Mouse (Mus musculus) forelimb bud, embryonic 11.5 days (tissue): ENCODE data around the gene Mapkapk2.
"Not testable (repeated sequence)": the region's sequence is repeated elsewhere in the genome, so short reads cannot be mapped to it uniquely, and the experiment has no call there.

Experiments used
- DNase-seq: peaks from one replicate; pipeline ENCODE4 v3.0.0-alpha.2; 2012; ENCODE audit warnings: low read depth, low spot score

Gene Mapkapk2

DNA sequence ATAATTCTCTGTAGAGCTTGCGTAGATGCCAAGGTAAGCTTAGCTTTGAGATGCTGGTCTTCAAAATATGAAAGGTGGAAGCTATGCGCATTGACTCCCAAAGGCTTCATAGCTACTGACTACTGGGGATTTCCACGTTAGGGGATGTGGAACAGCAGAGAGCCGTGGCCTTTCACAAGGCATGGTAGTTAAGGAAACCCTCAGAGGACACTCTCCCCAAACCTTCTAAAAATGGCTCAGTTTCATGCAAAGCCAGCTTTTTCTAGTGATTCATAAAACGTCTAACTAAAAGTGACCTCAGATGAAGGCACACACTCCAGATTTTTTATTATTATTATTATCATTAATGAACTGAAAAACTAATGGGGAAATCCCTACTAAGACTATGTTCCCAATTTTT is 47.6 kb downstream of the Mapkapk2 start:
- DNase-seq, result no peak

- DNase-seq, result no peak
Observed at GRCm38 (mm10) chr1:131049361-131049806, 48.2 kb downstream of the Mapkapk2 start.

DNA sequence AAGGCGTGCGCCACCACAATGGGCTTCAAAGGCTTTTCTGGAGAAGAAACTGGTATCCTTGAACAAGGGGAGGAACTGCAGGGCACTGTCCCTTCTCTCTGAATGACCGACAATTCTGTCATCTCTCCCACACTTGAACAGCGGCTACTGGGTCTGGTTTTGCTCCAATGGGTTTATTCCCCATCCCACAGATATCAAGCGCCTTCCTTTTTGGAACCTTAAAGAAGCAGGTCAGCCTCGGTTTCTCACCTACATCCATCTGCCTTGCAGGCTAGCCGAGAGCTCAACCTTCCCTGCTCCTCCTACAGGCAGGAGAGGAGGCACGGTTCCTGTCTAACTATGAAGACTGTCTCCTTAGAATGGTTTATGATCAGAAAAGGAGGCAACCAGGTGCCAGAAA is 48.7 kb downstream of the Mapkapk2 start:
- DNase-seq, result no peak

- DNase-seq, result no peak
Observed at GRCm38 (mm10) chr1:131048121-131048863, 49.3 kb downstream of the Mapkapk2 start.

GRCm38 (mm10) chr1:131046607-131047006 is 51.0 kb downstream of the Mapkapk2 start:
- no peak for DNase-seq

DNA sequence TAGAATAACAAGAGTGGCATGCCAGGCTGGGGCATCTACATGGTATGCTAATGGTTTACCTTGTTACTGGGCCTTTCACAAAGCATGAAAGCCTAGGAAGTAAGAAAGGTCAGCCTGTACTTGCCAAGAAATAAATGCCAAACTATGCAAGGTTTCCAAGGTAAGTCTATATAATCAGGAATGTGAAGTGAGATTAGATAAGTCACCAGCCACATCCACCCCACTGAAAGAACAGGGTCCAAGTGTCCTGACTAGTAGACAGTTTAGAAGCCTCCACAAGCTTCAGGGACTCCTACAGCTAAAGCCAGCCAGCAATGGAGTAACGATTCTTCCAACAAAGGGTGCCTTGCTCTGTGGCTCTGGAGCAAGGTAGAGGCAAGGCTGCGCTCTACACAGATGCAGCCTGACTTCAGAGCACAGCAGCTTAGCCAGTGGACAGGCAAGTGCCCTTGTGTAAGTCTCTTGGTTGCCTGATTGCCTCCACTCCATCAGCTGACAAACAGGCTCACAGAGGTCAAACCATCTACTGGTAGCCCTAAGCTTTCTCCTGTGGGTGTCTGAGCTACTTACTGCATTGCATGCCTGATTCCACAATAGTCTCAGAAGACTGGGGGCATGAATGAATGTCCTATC is 51.8 kb downstream of the Mapkapk2 start:
- no peak for DNase-seq

DNA sequence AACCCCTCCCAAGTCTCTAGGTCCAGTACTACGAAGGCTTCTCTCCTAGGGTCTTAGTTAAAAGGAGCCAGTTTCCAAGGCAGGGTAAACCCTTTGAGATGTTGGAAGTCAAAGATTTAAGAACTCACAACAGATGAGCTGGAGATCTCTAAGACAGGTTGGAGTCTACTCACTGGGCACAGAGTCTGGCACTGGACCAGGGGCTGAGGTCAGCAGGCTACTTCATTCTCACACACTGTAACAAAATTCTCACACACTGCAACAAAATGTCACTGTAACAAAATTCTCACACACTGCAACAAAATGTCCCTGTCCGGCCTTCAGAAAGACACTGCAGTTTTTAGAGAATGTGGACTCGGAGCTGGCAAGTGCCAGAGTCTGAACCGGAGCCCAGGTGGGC is 54.0 kb downstream of the Mapkapk2 start:
- DNase-seq, result no peak

- DNase-seq, result no peak
Observed at GRCm38 (mm10) chr1:131042721-131043120, 54.9 kb downstream of the Mapkapk2 start.

DNA sequence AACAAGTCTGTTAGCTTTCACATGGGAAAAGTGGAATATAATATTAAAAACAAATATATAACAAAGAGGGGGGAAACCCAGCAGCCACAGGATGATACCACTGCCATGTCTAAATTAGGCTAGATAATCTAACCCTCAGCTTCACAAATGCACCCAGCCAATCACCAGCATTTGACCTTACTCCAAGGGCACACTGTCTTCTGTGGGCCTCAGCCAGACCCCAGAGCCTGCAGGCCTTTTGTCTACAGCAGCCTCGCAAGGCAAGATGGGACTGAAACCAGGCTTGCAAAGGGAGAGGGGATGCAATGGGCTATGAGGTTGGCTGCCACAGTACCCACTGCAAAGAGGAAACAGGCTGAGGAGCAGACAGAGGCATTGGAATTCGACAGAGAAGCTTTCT is 55.4 kb downstream of the Mapkapk2 start:
- DNase-seq, result no peak

DNA sequence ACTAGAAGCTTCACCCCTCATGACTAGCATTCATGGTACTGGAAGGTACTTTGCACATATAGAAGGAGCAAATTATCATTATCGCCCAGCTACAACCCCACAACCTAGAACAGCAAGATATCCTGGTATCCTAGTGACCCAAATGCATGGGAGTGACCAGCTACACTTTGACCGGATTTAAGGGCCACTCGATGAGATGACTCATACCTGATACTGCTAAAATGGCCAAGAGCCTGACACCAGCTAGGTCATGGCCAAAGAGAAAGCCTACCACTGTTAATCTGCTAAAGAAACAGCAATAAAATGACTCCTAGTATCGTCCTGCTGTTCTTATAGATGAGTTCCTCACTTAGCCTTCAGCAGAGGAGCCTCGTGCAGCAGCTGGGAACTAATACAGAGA is 58.1 kb downstream of the Mapkapk2 start:
- no peak for DNase-seq

DNA sequence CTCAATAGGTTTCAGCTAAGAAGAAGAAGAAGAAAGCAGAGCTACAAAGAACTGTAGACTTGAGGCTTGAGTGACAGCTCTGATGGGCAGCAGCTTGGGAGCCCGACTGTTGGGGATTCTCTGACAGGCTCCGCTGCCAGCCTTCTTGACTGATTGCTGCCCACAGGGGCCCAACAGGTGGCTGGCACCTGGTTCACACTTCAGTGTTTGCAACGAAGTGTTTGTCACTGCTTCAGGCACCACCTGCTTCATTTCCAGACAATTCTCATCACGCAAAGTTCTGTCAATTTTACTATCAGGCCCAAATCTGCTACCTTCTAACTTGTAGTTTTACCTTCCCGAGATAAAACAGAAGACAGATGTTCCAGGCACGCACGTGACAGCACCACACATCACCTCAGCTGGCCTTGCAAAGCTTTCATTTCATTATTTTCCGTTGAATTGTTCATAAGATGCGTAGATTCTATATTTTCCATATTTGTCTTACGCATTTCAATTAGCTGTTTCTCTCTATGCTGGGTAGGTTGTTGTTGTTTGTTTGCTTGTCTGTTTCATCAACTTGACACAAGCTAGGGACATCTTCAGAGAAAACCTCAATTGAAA is 59.1 kb downstream of the Mapkapk2 start:
- DNase-seq, result no peak

GRCm38 (mm10) chr1:131038001-131038400 is 59.6 kb downstream of the Mapkapk2 start:
- no peak for DNase-seq

- peak; percentile 30 for DNase-seq
Observed at GRCm38 (mm10) chr1:131031267-131031666, 66.4 kb downstream of the Mapkapk2 start.

GRCm38 (mm10) chr1:131030261-131030660 is 67.4 kb downstream of the Mapkapk2 start:
- DNase-seq, result no peak

- no peak for DNase-seq
Observed at GRCm38 (mm10) chr1:131029215-131029614, 68.4 kb downstream of the Mapkapk2 start.

DNA sequence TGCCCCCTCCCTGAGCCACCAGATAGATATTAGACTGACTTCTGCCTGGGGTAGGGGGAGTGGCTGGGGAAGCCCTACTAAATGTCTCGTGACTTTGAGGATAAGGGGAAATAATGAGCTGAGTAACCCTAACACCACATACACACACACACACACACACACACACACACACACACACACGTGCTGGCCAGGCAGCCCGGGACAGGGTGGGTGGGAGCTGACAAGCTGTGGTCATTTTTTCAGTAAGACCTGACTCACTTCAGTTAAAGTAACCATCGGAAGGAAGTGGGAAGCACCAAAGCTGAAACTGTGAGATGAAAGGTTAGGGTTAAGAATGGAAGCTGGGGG is 71.8 kb downstream of the Mapkapk2 start:
- DNase-seq, result no peak

- no peak for DNase-seq
Observed at GRCm38 (mm10) chr1:131024900-131025842, 72.5 kb downstream of the Mapkapk2 start.

DNA sequence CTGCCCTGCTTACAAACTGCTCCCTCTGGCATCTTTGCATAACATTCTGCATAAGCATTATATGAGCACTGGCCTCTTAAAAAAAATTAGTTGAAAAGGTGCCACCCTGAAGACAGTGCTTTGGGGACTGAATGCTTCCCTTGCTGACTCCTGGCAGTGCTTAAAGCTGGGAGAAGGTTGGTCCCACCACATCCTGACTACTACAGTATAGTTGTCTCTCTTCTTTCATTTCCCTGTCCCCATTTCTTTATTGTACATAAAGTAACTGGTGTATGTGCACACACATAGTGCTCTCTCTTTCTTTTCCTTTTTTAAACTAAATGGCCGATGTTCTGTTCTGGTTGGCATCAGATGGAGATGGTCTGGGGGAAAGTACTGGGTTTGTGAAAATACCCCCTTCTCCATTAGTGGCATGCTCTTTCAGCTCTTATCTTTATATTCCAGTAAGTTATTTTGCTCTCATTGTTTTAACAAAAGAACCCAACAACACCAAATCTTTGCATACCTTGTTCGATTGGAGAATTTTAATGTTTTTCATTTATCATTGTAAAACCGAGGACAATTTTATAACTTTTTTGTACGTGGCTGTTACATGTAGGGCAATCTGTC is 74.3 kb downstream of the Mapkapk2 start:
- DNase-seq, result not testable (repeated sequence)

DNA sequence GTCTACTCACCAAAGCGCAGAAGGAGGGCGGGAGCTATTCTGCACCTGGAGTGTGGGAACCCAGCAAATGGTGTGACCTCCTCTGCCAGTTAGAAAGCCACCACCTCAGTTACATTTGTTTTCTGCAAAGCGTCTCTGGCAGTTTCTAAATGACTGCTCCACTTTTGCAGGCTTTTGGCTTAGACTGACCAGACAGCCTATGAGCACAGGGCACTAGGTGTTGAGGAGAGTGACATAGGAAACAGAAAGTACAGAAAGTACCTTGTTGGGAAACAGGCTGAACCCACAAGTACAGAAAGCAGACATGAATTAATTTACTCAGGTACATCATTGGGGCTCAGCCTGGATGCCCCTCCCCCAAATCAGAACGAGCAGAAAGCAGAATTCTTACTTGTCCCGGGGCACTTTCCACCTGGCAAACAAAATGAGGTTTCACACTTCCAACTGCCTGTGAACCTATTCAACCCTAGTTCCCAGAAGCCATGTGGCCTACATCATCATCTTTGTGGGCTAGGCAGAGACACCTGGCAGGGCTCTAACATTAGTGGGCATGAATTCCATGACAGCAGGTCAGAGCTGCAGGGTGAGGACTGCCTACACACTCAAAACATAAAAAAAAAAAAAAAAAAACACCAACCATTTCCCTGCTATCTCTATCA is 74.9 kb downstream of the Mapkapk2 start:
- DNase-seq, result peak; percentile 23

- no peak for DNase-seq
Observed at GRCm38 (mm10) chr1:131021900-131022590, 75.6 kb downstream of the Mapkapk2 start.
